Mouse (Mus musculus) midbrain, embryonic 11.5 days (tissue): ENCODE results near the gene 4921507P07Rik. TPM values are rescaled to one million over a fixed set of nuclear protein-coding genes. Genes with fewer than 3 reads are reported as not detected.

Source experiments
- ATAC-seq: fragments of 200-750 bp; cut with Nextera tagmentation; 2 replicates; pipeline ENCODE4 v1.8.0; 2017; ENCODE audit warnings: moderate TSS enrichment, moderate library complexity; ENCODE audit not compliant: low FRiP score
- DNase-seq: peaks from one replicate; pipeline ENCODE4 v3.0.0; 2015; ENCODE audit warnings: low spot score; ENCODE audit errors: missing footprints
- H3K27ac ChIP-seq: fragments of 300-500 bp; sonication (generic); 2 replicates; pipeline ENCODE4 v1.5.1; 2014; ENCODE audit warnings: low read depth, low read length
- H3K27me3 ChIP-seq: fragments of 300-500 bp; sonication (generic); 2 replicates; pipeline ENCODE4 v1.6.1; 2014; ENCODE audit warnings: mild to moderate bottlenecking, low read length, moderate library complexity, mixed read lengths; ENCODE audit not compliant: control insufficient read depth, insufficient read depth
- H3K36me3 ChIP-seq: fragments of 300-500 bp; sonication (generic); 2 replicates; pipeline ENCODE4 v1.6.1; 2014; ENCODE audit warnings: mild to moderate bottlenecking, low read length, moderate library complexity, mixed read lengths; ENCODE audit not compliant: control insufficient read depth, insufficient read depth
- H3K4me1 ChIP-seq: fragments of 300-500 bp; sonication (generic); 2 replicates; pipeline ENCODE4 v1.6.1; 2014; ENCODE audit warnings: low read length; ENCODE audit not compliant: control insufficient read depth, insufficient read depth
- H3K4me2 ChIP-seq: fragments of 300-500 bp; sonication (generic); 2 replicates; pipeline ENCODE4 v1.6.1; 2014; ENCODE audit warnings: mild to moderate bottlenecking, moderate library complexity
- H3K4me3 ChIP-seq: fragments of 300-500 bp; sonication (generic); 2 replicates; pipeline ENCODE4 v1.5.1; 2014; ENCODE audit warnings: low read depth, low read length
- H3K9ac ChIP-seq: fragments of 300-500 bp; sonication (generic); 2 replicates; pipeline ENCODE4 v1.6.1; 2014; ENCODE audit warnings: low read length
- H3K9me3 ChIP-seq: fragments of 300-500 bp; sonication (generic); 2 replicates; pipeline ENCODE4 v1.6.1; 2016; ENCODE audit warnings: low read length; ENCODE audit not compliant: control insufficient read depth
- WGBS: fragments of 180-500 bp; shearing (Covaris S2); extraction: QIAGEN DNeasy Blood & Tissue Kit; methylation state at CpG from one replicate; pipeline ENCODE4 v1.1.7; 2014; 5-methylcytosine and 5-hydroxymethylcytosine counted together
- polyA plus RNA-seq: library from polyadenylated mRNA; unstranded; fragments of >200 nt; fragmentation: Nextera tagmentation; extraction: Ambion mirVana; gene quantifications from 2 replicates; pipeline ENCODE4 v1.2.1, GENCODE M21; 2014

The 4921507P07Rik gene
- polyA plus RNA-seq, 1 experiment from 2014 or later: 0.98 TPM

DNA sequence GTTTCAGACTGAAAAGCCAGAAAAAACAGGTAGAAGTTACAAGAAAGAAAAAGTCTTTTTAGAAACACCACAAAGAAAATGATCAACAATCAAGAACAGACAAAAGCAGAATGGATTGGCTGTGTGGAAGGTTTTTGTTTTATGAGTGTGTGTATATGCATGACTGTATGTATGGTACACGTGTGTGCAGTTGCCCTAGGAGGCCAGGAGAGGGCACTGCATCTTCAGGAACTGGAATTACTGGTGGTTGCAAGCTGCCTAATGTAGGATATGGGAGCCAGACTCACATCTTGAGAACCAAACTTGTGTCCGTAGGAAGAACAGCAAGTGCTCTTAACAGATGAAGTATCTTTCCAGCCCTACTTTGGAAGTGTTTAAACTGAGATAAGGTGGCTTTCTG lies 2.1 kb downstream of the 4921507P07Rik start:
- no peak overlapping the region for H3K4me2 ChIP-seq
- H3K27ac ChIP-seq: no peak overlapping the region
- DNase-seq (no peak), ATAC-seq (no peak)
- H3K36me3 ChIP-seq: no peaks in the 10 kb centered on the region
- 91% methylated on average over 2 of the region's 2 CpGs for WGBS
- peaks cover 4% of the 10 kb centered on the region; the same call in 1 of the 2 replicates for H3K4me1 ChIP-seq
- H3K4me3 ChIP-seq: no peak overlapping the region
- H3K9me3 ChIP-seq: no peaks in the 10 kb centered on the region
- no peak overlapping the region for H3K9ac ChIP-seq
- no peaks in the 10 kb centered on the region; the same call in 1 of the 2 replicates for H3K27me3 ChIP-seq

DNA sequence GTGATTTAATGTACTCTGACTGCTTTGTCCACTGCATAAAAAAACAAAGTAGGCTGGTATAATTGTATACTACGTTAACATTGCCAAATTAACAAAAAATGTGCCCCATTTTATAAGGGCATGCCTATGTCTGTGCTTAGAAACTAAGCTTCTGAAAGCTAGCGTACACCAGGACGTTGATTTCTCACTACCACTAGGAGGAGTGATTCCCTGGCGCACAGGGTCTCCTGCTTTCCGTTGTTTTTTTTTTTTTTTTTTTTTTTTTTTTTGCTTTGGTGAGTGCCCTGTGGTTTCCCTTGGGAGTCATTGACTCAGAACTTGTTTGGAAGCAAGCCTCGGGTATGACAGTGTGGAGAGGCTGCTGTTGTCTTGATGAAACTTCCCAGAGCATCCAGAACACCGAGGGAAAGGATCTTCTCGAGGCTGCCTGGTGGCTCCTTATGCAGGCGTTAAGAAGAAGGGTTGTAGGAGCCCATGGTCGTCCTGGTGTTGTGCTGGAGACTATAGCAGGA lies 3.0 kb downstream of the 4921507P07Rik start:
- H3K27me3 ChIP-seq: no peaks in the 10 kb centered on the region; the same call in 1 of the 2 replicates
- H3K9ac ChIP-seq: no peak overlapping the region
- no peaks in the 10 kb centered on the region for H3K9me3 ChIP-seq
- no peak overlapping the region for H3K4me3 ChIP-seq
- DNase-seq (no peak), ATAC-seq (no peak)
- H3K4me2 ChIP-seq: no peak overlapping the region
- H3K36me3 ChIP-seq: no peaks in the 10 kb centered on the region
- 74% methylated on average over 10 of the region's 10 CpGs for WGBS
- H3K4me1 ChIP-seq: peaks cover 4% of the 10 kb centered on the region; the same call in 1 of the 2 replicates
- H3K27ac ChIP-seq: no peak overlapping the region

DNA sequence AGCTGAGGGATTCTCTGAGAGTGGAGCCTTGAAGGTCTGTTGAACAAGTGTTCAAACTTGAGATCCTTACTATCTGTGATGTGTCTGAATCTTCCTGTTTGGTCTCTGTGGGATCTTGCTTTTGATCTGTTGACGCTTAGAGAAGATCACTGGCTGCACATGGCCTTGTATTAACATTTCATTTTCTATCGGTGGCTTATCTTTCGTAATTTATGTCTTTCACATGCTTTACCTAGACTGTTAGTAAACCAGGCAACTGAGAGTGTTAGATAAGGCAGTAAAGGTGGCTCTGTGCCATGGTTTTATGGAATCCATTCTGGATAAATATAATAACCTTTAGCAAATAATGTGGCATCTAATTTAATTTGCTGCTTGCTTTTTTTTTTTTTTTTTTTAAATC lies 6.2 kb downstream of the 4921507P07Rik start:
- WGBS: 90% methylated on average over 3 of the region's 3 CpGs
- ATAC-seq: no peak
- Histone ChIP-seq H3K9ac (no peak overlapping the region), H3K27ac (no peak overlapping the region), H3K4me3 (no peak overlapping the region), H3K9me3 (no peaks in the 10 kb centered on the region), H3K36me3 (no peaks in the 10 kb centered on the region), H3K4me2 (no peak overlapping the region), H3K27me3 (no peaks in the 10 kb centered on the region), H3K4me1 (no peaks in the 10 kb centered on the region)
- no peak for DNase-seq

DNA sequence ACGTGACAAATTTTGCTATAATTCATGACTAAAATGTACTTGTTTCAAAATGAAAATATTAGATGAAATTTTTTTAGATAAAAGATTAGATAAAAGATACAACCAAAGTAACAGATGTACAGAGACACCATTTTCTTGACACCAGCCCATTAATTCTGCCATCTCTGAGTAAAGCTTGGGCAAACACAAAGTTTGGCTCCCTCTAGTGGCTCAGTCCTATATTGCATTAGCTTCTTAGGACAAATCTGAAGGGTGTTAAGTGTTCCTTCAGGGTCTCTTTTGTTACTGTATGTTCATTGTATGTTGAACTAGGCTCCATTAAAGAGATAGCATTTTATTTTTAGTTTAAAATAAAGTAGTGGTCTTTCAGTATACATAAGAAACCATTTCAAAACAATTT lies 8.2 kb downstream of the 4921507P07Rik start:
- no peaks in the 10 kb centered on the region for H3K27me3 ChIP-seq
- no peaks in the 10 kb centered on the region for H3K4me1 ChIP-seq
- H3K9ac ChIP-seq: no peak overlapping the region
- H3K36me3 ChIP-seq: no peaks in the 10 kb centered on the region
- peak; percentile 98 for DNase-seq
- no peak overlapping the region for H3K4me2 ChIP-seq
- WGBS: 83% methylated on average over 1 of the region's 1 CpGs
- no peak overlapping the region for H3K27ac ChIP-seq
- ATAC-seq: no peak
- no peak overlapping the region for H3K4me3 ChIP-seq
- no peaks in the 10 kb centered on the region for H3K9me3 ChIP-seq

DNA sequence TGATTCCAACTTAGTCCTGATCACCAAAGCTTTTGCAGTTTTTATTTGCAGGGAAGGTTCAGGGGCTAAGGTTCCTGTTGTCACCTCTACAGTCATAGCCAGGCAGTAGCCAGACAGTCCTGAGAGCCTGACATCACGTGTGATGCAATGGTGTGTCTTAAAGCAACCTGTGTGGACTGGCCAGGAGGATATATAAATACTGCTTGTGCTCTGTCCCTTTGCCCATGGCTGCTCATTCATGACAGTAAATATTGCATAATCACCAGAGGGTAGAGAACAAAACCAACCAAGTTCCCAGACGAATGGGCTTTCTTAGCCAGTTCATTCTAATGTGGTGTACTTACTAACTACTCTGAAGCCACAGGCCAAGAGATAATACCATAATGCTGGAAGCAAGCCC lies 9.0 kb downstream of the 4921507P07Rik start:
- Histone ChIP-seq H3K9me3 (no peaks in the 10 kb centered on the region), H3K4me3 (no peak overlapping the region), H3K4me2 (no peak overlapping the region), H3K9ac (no peak overlapping the region), H3K4me1 (no peaks in the 10 kb centered on the region), H3K27ac (no peak overlapping the region), H3K36me3 (no peaks in the 10 kb centered on the region), H3K27me3 (no peaks in the 10 kb centered on the region)
- DNase-seq (no peak), ATAC-seq (no peak)
- WGBS: 85% methylated on average over 2 of the region's 2 CpGs

DNA sequence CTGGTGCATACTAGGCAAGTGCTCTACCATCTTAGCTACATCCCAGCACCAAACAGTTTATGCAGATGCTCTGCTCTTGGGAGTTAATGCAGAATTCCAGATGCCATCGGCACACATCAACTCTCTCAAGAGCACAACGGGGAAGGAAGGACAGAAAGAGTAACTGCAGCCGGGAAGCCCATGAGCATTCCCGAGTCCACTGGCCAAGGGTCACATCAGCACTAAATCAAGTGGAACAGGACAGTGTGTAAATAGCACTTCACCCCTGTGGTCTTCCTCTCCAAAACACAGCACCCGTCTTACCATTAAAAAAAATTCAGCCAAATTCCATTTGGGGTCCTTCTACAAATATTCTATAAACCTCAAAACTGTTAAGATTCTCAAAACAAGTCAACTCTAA lies 10.1 kb downstream of the 4921507P07Rik start:
- Histone ChIP-seq H3K27me3 (no peaks in the 10 kb centered on the region), H3K36me3 (no peaks in the 10 kb centered on the region), H3K9me3 (no peaks in the 10 kb centered on the region), H3K27ac (no peak overlapping the region), H3K4me3 (no peak overlapping the region), H3K4me2 (no peak overlapping the region), H3K4me1 (no peaks in the 10 kb centered on the region), H3K9ac (no peak overlapping the region)
- 89% methylated on average over 5 of the region's 5 CpGs for WGBS
- no peak for DNase-seq
- no peak for ATAC-seq

DNA sequence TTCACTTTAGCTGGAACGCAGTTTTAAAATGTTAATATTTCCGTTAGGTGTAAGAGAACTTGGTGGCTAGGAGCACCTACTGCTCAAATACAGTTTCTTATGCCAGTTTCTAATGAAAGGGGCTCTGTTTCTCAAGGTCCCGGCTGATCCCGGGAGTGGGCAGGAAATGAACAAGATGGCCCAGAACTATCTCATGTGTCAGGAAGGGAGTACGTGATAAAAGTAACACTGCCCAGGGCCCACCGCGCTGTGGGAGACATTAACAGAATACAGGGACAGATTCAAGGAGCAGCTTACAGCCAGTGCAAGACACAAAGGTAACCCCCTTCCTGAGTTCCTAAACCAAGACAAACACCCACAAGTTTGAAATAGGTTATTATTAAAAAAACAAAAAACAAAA lies 10.7 kb downstream of the 4921507P07Rik start:
- 89% methylated on average over 7 of the region's 7 CpGs for whole genome bisulfite sequencing
- DNase-seq (no peak), ATAC-seq (no peak)
- Histone ChIP-seq H3K9me3 (no peaks in the 10 kb centered on the region), H3K4me1 (no peaks in the 10 kb centered on the region), H3K36me3 (no peaks in the 10 kb centered on the region), H3K9ac (no peak overlapping the region), H3K4me3 (no peak overlapping the region), H3K4me2 (no peak overlapping the region), H3K27me3 (no peaks in the 10 kb centered on the region), H3K27ac (no peak overlapping the region)

DNA sequence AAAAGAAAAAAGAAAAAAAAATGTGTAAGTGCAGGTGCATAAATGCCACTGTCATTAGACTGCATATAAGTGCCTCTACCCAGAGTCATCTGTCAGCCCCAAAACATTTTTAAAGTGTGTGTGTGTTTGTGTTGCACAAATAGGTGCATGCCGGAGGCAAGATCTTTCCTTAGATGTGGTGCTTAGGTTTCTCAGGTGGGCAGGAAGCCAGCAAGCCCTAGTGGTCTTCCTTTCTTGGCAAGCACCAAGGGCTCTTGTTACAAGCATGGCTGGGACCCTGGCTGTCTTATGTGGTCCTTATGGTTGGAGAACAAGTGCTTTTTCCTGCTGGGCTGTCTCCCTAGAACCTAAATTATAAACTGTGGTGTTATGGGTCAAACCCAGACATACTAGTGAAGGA lies 24.8 kb downstream of the 4921507P07Rik start:
- no peak overlapping the region for H3K27ac ChIP-seq
- H3K4me1 ChIP-seq: no peaks in the 10 kb centered on the region
- no peak for DNase-seq
- no peak overlapping the region for H3K9ac ChIP-seq
- H3K36me3 ChIP-seq: no peaks in the 10 kb centered on the region
- H3K27me3 ChIP-seq: no peaks in the 10 kb centered on the region
- no peak overlapping the region for H3K4me2 ChIP-seq
- H3K9me3 ChIP-seq: no peaks in the 10 kb centered on the region
- H3K4me3 ChIP-seq: no peak overlapping the region
- WGBS: 96% methylated on average over 1 of the region's 1 CpGs
- no peak for ATAC-seq

DNA sequence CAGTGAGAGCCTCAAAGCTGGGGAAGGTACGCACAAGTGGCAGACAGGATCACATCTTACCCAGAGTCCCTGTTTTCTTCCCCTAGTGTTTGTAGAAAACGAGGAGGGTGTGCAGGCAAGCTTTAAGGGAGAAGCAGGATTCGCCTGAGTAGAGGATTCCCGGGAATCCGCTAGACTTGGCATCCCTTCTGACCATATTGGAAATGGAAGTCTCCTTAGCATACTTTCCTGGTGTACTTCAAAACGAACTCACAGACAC lies 29.5 kb downstream of the 4921507P07Rik start:
- H3K27me3 ChIP-seq: no peaks in the 10 kb centered on the region
- H3K9ac ChIP-seq: peak overlapping the region; percentile 86
- H3K4me1 ChIP-seq: peaks cover 5% of the 10 kb centered on the region
- ATAC-seq (no peak; the same call in 1 of the 2 replicates), DNase-seq (no peak)
- no peaks in the 10 kb centered on the region for H3K9me3 ChIP-seq
- H3K27ac ChIP-seq: peak overlapping the region; percentile 52
- peaks cover 6% of the 10 kb centered on the region; the same call in 1 of the 2 replicates for H3K36me3 ChIP-seq
- H3K4me2 ChIP-seq: peak overlapping the region; percentile 73
- peak overlapping the region; percentile 79 for H3K4me3 ChIP-seq
- 23% methylated on average over 6 of the region's 6 CpGs for WGBS
